Mouse (Mus musculus): ENCODE data around the gene Cul5. TPM values are rescaled to one million over a fixed set of nuclear protein-coding genes. Genes with fewer than 3 reads are reported as not detected.

Cul5 gene
- polyA plus RNA-seq, 1 experiment from 2014 or later: 18.2 TPM

GRCm38 (mm10) chr9:53664819-53665218, 5.0 kb downstream of the Cul5 start:
- H3K36me3 ChIP-seq (ENCODE audit: inconsistent target): no peaks in the 10 kb centered on the region
- no peak overlapping the region for H3K4me3 ChIP-seq (ENCODE audit: inconsistent target)
- H3K79me2 ChIP-seq (ENCODE audit: inconsistent target): peaks cover 70% of the 10 kb centered on the region
- 89% methylated on average over 2 of the region's 2 CpGs for WGBS (ENCODE audit: missing documents)
- H3K27ac ChIP-seq: no peak overlapping the region

- no peak overlapping the region for H3K4me3 ChIP-seq (ENCODE audit: inconsistent target)
- WGBS (ENCODE audit: missing documents): 91% methylated on average over 6 of the region's 6 CpGs
These were observed 35.0 kb downstream of the Cul5 start for GRCm38 (mm10) chr9:53634796-53635195.

GRCm38 (mm10) chr9:53615246-53615645, 54.6 kb downstream of the Cul5 start:
- WGBS (ENCODE audit: missing documents): 95% methylated on average over 8 of the region's 8 CpGs
- peaks cover 40% of the 10 kb centered on the region for H3K36me3 ChIP-seq (ENCODE audit: inconsistent target)

More at GRCm38 (mm10) chr9:53634796-53635195, 35.0 kb downstream of the Cul5 start:
- Histone ChIP-seq H3K79me2 (ENCODE audit: inconsistent target) (no peaks in the 10 kb centered on the region), H3K27ac (no peak overlapping the region), H3K36me3 (ENCODE audit: inconsistent target) (no peaks in the 10 kb centered on the region; the same call in 1 of the 2 replicates)

GRCm38 (mm10) chr9:53614286-53614685, 55.5 kb downstream of the Cul5 start:
- WGBS (ENCODE audit: missing documents): 100% methylated on average over 4 of the region's 4 CpGs
- H3K36me3 ChIP-seq (ENCODE audit: inconsistent target): peaks cover 30% of the 10 kb centered on the region
- H3K4me3 ChIP-seq (ENCODE audit: inconsistent target): no peak overlapping the region
- peaks cover 6% of the 10 kb centered on the region for H3K79me2 ChIP-seq (ENCODE audit: inconsistent target)
- no peak overlapping the region for H3K27ac ChIP-seq

More at GRCm38 (mm10) chr9:53615246-53615645, 54.6 kb downstream of the Cul5 start:
- no peaks in the 10 kb centered on the region for H3K79me2 ChIP-seq (ENCODE audit: inconsistent target)
- H3K4me3 ChIP-seq (ENCODE audit: inconsistent target): no peak overlapping the region
- no peak overlapping the region for H3K27ac ChIP-seq

- Histone ChIP-seq H3K27ac (peak within 1 kb of the TSS; percentile 37), H3K79me2 (ENCODE audit: inconsistent target) (peaks cover 47% of the 10 kb centered on the region), H3K36me3 (ENCODE audit: inconsistent target) (no peaks in the 10 kb centered on the region), H3K4me3 (ENCODE audit: inconsistent target) (peak within 1 kb of the TSS; percentile 64)
- WGBS (ENCODE audit: missing documents): 1% methylated on average over 49 of the region's 52 CpGs
These were observed 59.6 kb downstream of the Cul5 start, which contains the start of gene Acat1 for GRCm38 (mm10) chr9:53609968-53610781. Acat1 (minus strand) TSS chr9:53610382.

GRCm38 (mm10) chr9:53609306-53609967, 60.4 kb downstream of the Cul5 start:
- Histone ChIP-seq H3K4me3 (ENCODE audit: inconsistent target) (peak overlapping the region; percentile 64), H3K36me3 (ENCODE audit: inconsistent target) (no peaks in the 10 kb centered on the region), H3K27ac (peak overlapping the region; percentile 37), H3K79me2 (ENCODE audit: inconsistent target) (peaks cover 55% of the 10 kb centered on the region)
- 54% methylated on average over 12 of the region's 12 CpGs for WGBS (ENCODE audit: missing documents)

GRCm38 (mm10) chr9:53607816-53608215, 62.0 kb downstream of the Cul5 start:
- 95% methylated on average over 4 of the region's 4 CpGs for WGBS (ENCODE audit: missing documents)
- Histone ChIP-seq H3K4me3 (ENCODE audit: inconsistent target) (no peak overlapping the region), H3K79me2 (ENCODE audit: inconsistent target) (peaks cover 67% of the 10 kb centered on the region), H3K36me3 (ENCODE audit: inconsistent target) (no peaks in the 10 kb centered on the region), H3K27ac (no peak overlapping the region)

- WGBS (ENCODE audit: missing documents): 100% methylated on average over 1 of the region's 3 CpGs
- H3K36me3 ChIP-seq (ENCODE audit: inconsistent target): no peaks in the 10 kb centered on the region
- H3K4me3 ChIP-seq (ENCODE audit: inconsistent target): no peak overlapping the region
- H3K27ac ChIP-seq: no peak overlapping the region
- peaks cover 73% of the 10 kb centered on the region for H3K79me2 ChIP-seq (ENCODE audit: inconsistent target)
These were observed 62.6 kb downstream of the Cul5 start for GRCm38 (mm10) chr9:53607192-53607591.

GRCm38 (mm10) chr9:53604954-53605353, 64.9 kb downstream of the Cul5 start:
- peaks cover 93% of the 10 kb centered on the region for H3K79me2 ChIP-seq (ENCODE audit: inconsistent target)
- H3K4me3 ChIP-seq (ENCODE audit: inconsistent target): no peak overlapping the region
- H3K27ac ChIP-seq: no peak overlapping the region
- no peaks in the 10 kb centered on the region for H3K36me3 ChIP-seq (ENCODE audit: inconsistent target)
- WGBS (ENCODE audit: missing documents): 100% methylated on average over 5 of the region's 5 CpGs

GRCm38 (mm10) chr9:53603849-53604248, 66.0 kb downstream of the Cul5 start:
- Histone ChIP-seq H3K79me2 (ENCODE audit: inconsistent target) (peaks cover 91% of the 10 kb centered on the region), H3K36me3 (ENCODE audit: inconsistent target) (no peaks in the 10 kb centered on the region), H3K4me3 (ENCODE audit: inconsistent target) (no peak overlapping the region), H3K27ac (peak overlapping the region; percentile 46)
- WGBS (ENCODE audit: missing documents): 95% methylated on average over 3 of the region's 3 CpGs

- Histone ChIP-seq H3K4me3 (ENCODE audit: inconsistent target) (no peak overlapping the region), H3K36me3 (ENCODE audit: inconsistent target) (no peaks in the 10 kb centered on the region), H3K27ac (peak overlapping the region; percentile 46), H3K79me2 (ENCODE audit: inconsistent target) (peaks cover 90% of the 10 kb centered on the region)
- 0% methylated on average over 1 of the region's 1 CpGs for WGBS (ENCODE audit: missing documents)
These were observed 66.4 kb downstream of the Cul5 start for GRCm38 (mm10) chr9:53603384-53603783.

- H3K4me3 ChIP-seq (ENCODE audit: inconsistent target): no peak overlapping the region
- peaks cover 71% of the 10 kb centered on the region for H3K79me2 ChIP-seq (ENCODE audit: inconsistent target)
- no peaks in the 10 kb centered on the region for H3K36me3 ChIP-seq (ENCODE audit: inconsistent target)
- WGBS (ENCODE audit: missing documents): 88% methylated on average over 1 of the region's 2 CpGs
- no peak overlapping the region for H3K27ac ChIP-seq
These were observed 68.3 kb downstream of the Cul5 start for GRCm38 (mm10) chr9:53601541-53601940.

- Histone ChIP-seq H3K27ac (no peak overlapping the region), H3K36me3 (ENCODE audit: inconsistent target) (peaks cover 8% of the 10 kb centered on the region), H3K79me2 (ENCODE audit: inconsistent target) (peaks cover 42% of the 10 kb centered on the region), H3K4me3 (ENCODE audit: inconsistent target) (no peak overlapping the region)
- WGBS (ENCODE audit: missing documents): 95% methylated on average over 6 of the region's 6 CpGs
These were observed 71.2 kb downstream of the Cul5 start for GRCm38 (mm10) chr9:53598631-53599030.

- H3K27ac ChIP-seq: no peak overlapping the region
- H3K79me2 ChIP-seq (ENCODE audit: inconsistent target): peaks cover 31% of the 10 kb centered on the region
- H3K36me3 ChIP-seq (ENCODE audit: inconsistent target): peaks cover 22% of the 10 kb centered on the region
- H3K4me3 ChIP-seq (ENCODE audit: inconsistent target): no peak overlapping the region
- 90% methylated on average over 4 of the region's 4 CpGs for WGBS (ENCODE audit: missing documents)
These were observed 72.7 kb downstream of the Cul5 start for GRCm38 (mm10) chr9:53596971-53597600.
